ENCODE assay signal across 15 mouse cellular contexts in the genomic region with DNA sequence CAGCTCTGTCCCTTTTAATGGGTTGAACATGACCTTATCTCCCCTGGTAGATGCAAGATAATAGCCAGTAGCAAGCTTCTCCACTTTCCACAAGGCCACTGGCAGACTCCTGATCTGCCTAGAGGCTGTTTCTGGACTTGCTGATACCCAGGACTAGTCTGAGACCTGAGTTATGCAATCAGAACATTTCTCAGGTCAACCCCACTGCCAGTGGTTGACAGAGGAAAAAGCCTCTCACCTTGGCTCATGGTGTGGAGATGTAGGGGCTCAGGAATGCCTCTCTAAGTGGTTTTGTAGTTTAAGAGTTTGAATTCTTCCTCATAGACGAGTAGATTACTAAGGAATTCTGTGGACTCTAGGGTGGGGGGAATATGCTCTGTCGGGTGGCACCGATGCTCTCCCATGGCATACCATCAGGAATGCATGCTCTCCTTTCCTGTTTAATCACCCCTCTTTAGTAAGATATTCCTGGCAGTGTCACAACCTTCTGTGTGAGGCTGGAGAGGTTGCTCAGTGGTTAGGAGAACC.
"Had no signal": no experiment of that assay in that cellular context is flagged by ENCODE, and none has a peak within 500 bp of the region (broad histone marks: within the 10 kb centered on the region; RNA-seq: fewer than 3 reads in every experiment).

No protein-coding gene starts in this region.

- DNase-seq: retina, postnatal 1 day; right cerebral cortex, adult 18-20 months; right cerebral cortex, postnatal 14 days; right cerebral cortex, postnatal 25 days; right cerebral cortex, postnatal 4 days; spleen, adult 18-20 months; thymus, adult 18-20 months; thymus, adult 2 months; thymus, postnatal 14 days; thymus, postnatal 25 days; thymus, postnatal 36 days; thymus, postnatal 4 days had no signal

- H3K4me2 ChIP-seq: neural tube, embryonic 15.5 days; stomach, embryonic 15.5 days had no signal

- H3K27me3 ChIP-seq: neural tube, embryonic 15.5 days; stomach, embryonic 15.5 days had no signal

- H3K27ac ChIP-seq: neural tube, embryonic 15.5 days; stomach, embryonic 15.5 days; stomach, postnatal 0 days had no signal

- H3K4me1 ChIP-seq: neural tube, embryonic 15.5 days; stomach, embryonic 15.5 days had no signal

- H3K4me3 ChIP-seq: neural tube, embryonic 15.5 days; stomach, embryonic 15.5 days had no signal

- H3K9me3 ChIP-seq: neural tube, embryonic 15.5 days; stomach, embryonic 15.5 days had no signal

- H3K9ac ChIP-seq: neural tube, embryonic 15.5 days; stomach, embryonic 15.5 days had no signal

- H3K36me3 ChIP-seq: neural tube, embryonic 15.5 days; stomach, embryonic 15.5 days had no signal
